Mouse (Mus musculus) brain, embryonic 14.5 days (tissue): ENCODE measurements around the gene Pam. TPM values are rescaled to one million over a fixed set of nuclear protein-coding genes. Genes with fewer than 3 reads are reported as not detected.
"Not testable (repeated sequence)": the region's sequence is repeated elsewhere in the genome, so short reads cannot be mapped to it uniquely, and the experiment has no call there.

ENCODE experiments used
- DNase-seq: peaks from one replicate; pipeline ENCODE4 v3.0.0-alpha.2; 2011; ENCODE audit warnings: low read depth
- CTCF ChIP-seq: fragments of 200-500 bp; IDR thresholded peaks from 2 replicates; pipeline ENCODE4 v1.5.1; 2012; ENCODE audit warnings: inconsistent platforms, mild to moderate bottlenecking, moderate library complexity, borderline replicate concordance; ENCODE audit not compliant: insufficient read depth, insufficient read length; ENCODE audit errors: extremely low read depth
- POLR2A ChIP-seq: fragments of 200-500 bp; IDR thresholded peaks from 2 replicates; pipeline ENCODE4 v1.6.1; 2012; ENCODE audit warnings: mild to moderate bottlenecking, inconsistent platforms, borderline replicate concordance; ENCODE audit not compliant: poor library complexity, insufficient read depth, insufficient read length, severe bottlenecking; ENCODE audit errors: extremely low read depth
- polyA plus RNA-seq: library from polyadenylated mRNA; depleted of rRNA; stranded (reverse); fragments of >200 nt; gene quantifications from 2 replicates; pipeline ENCODE4 v1.2.3, GENCODE M21; 2012

The Pam gene
- polyA plus RNA-seq, 1 experiment, result 42.8 TPM

GRCm38 (mm10) chr1:97958759-97959158 is 136.7 kb downstream of the Pam start:
- TF ChIP-seq CTCF (no peak), POLR2A (no peak)
- no peak for DNase-seq

DNA sequence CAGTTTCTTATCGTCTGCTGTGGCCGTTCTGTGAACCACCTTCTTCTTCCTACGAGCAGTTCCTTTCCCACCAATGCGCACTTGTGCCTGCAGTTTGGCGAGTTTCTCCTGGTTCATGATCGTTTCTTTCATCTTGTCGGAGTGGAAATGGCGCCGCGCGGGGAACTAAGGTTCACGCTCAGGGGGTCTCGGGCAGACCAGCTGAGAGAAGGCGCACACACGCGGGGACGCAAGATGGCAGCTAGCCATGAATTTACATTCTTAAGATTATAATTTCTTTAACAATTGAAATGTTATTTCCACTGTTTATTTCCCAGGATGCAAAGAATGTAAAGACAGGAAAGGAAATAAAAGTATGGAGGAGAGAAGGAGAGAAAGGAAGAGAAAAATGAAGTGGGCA is 146.2 kb downstream of the Pam start:
- not testable (repeated sequence) for DNase-seq

GRCm38 (mm10) chr1:97947100-97947499 is 148.3 kb downstream of the Pam start:
- DNase-seq, result no peak
- TF ChIP-seq CTCF (no peak), POLR2A (no peak)

GRCm38 (mm10) chr1:97943908-97944608 is 151.4 kb downstream of the Pam start:
- peak; percentile 62 for DNase-seq
- TF ChIP-seq CTCF, result no peak

DNA sequence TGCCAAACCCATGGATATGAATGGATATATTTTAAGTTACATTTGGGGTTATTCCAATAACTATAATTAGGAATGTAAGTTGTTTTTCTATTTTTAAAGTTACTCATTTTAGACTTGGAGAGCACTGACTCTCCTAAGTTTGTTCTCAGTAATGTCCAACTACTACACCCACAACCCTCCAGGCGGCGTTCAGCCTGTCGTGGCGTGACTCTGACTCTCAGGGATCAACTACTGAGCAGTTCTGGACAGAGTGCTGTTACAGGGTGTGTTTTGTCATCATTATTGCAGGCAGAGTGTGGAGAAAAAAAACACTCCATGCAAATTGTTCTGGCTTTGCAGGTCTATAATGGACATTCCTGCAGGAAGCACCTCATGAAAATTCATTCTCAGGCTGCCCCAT is 152.0 kb downstream of the Pam start:
- DNase-seq, result no peak
- TF ChIP-seq POLR2A (no peak), CTCF (no peak)

DNA sequence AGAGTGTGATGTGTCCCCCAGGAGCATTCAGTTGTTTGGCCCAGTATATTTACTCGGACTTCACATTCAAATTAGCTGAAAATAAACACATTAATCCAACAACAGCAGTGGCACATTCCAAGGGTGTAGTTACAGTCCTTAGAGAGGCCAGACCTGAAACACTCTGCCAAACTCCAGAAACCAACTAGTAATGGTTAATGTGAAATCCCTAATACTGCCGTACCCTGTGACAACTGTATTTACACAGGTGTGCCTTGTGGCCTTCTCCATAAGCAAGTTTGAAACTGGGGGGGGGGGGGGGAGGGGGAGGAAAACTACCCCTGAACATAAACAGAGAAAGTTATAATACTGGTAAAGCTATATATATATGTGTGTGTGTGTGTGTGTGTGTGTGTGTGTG is 152.5 kb downstream of the Pam start:
- no peak for DNase-seq
- TF ChIP-seq POLR2A (no peak), CTCF (no peak)

DNA sequence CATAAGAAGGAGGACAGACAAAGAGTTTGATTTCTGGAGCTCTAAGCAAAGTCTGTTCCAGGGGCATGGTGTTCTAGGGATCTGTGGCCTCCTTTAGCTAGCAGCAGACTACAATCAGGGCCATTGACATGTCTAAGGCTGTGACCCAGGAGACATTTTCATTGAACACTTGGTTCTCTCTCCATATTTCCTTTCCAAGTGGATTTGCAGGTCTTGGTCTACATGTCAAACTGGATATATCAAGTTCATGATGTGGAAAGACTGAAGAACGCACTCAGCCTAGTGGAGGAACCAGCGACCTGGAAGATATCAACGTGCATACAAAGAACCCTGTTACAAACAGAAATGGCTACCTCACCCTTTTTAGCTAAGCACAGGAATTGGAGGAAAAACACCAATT is 156.9 kb downstream of the Pam start:
- no peak for TF ChIP-seq POLR2A
- no peak for TF ChIP-seq CTCF
- no peak for DNase-seq

DNA sequence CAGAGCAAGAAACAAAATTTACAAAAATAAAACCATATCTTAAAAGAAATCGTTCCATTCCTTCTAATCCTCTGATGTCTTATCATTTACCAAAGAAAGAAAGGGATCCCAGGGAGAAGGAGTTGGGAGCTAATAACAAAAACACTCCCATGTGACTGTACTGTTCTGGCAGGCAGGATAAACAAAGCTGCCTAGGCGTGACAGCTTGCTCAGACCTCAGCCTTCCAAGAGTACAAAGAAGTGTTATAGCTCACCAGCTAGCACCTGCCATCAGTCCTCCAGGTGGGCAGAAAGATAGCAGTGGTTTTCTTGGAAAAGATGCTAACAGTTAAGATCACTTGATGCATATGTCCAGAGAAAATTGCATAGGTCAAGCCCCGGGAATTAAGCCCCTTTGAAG is 157.4 kb downstream of the Pam start:
- peak; percentile 78 for DNase-seq
- TF ChIP-seq CTCF (no peak), POLR2A (no peak)

GRCm38 (mm10) chr1:97934940-97935339 is 160.5 kb downstream of the Pam start:
- peak; percentile 27 for DNase-seq

GRCm38 (mm10) chr1:97931220-97931619 is 164.2 kb downstream of the Pam start:
- TF ChIP-seq POLR2A, result no peak
- no peak for TF ChIP-seq CTCF
- no peak for DNase-seq

More at GRCm38 (mm10) chr1:97934940-97935339, 160.5 kb downstream of the Pam start:
- TF ChIP-seq CTCF (no peak), POLR2A (no peak)

- TF ChIP-seq CTCF (no peak), POLR2A (no peak)
- DNase-seq, result peak; percentile 82
Measured at GRCm38 (mm10) chr1:97929415-97930028, 165.9 kb downstream of the Pam start.

- TF ChIP-seq CTCF (no peak), POLR2A (no peak)
- no peak for DNase-seq
Measured at GRCm38 (mm10) chr1:97926789-97927188, 168.7 kb downstream of the Pam start.
